Mouse (Mus musculus) midbrain, embryonic 12.5 days (tissue): Measurements from ENCODE around the gene Lgr6. TPM values are rescaled to one million over a fixed set of nuclear protein-coding genes. Genes with fewer than 3 reads are reported as not detected.

Source experiments
- ATAC-seq: fragments of 200-750 bp; cut with Nextera tagmentation; 2 replicates; pipeline ENCODE4 v1.8.0; 2017; ENCODE audit warnings: low read depth, moderate TSS enrichment, moderate library complexity; ENCODE audit not compliant: low FRiP score
- H3K27ac ChIP-seq: fragments of 300-500 bp; sonication (generic); replicated peaks from 2 replicates; pipeline ENCODE4 v1.5.1; 2016; ENCODE audit warnings: mild to moderate bottlenecking
- H3K27me3 ChIP-seq: fragments of 300-500 bp; sonication (generic); 2 replicates; pipeline ENCODE4 v1.6.1; 2016; ENCODE audit warnings: mild to moderate bottlenecking
- H3K36me3 ChIP-seq: fragments of 300-500 bp; sonication (generic); 2 replicates; pipeline ENCODE4 v1.6.1; 2016
- H3K4me1 ChIP-seq: fragments of 300-500 bp; sonication (generic); 2 replicates; pipeline ENCODE4 v1.6.1; 2016
- H3K4me2 ChIP-seq: fragments of 300-500 bp; sonication (generic); replicated peaks from 2 replicates; pipeline ENCODE4 v1.6.1; 2016; ENCODE audit warnings: mild to moderate bottlenecking, moderate library complexity
- H3K4me3 ChIP-seq: fragments of 300-500 bp; sonication (generic); 2 replicates; pipeline ENCODE4 v1.5.1; 2016; ENCODE audit warnings: mild to moderate bottlenecking
- H3K9ac ChIP-seq: fragments of 300-500 bp; sonication (generic); replicated peaks from 2 replicates; pipeline ENCODE4 v1.6.1; 2016; ENCODE audit warnings: mild to moderate bottlenecking, moderate library complexity
- H3K9me3 ChIP-seq: fragments of 300-500 bp; sonication (generic); 2 replicates; pipeline ENCODE4 v1.6.1; 2016; ENCODE audit warnings: mild to moderate bottlenecking
- WGBS: fragments of 180-500 bp; shearing (Covaris S2); methylation state at CpG from one replicate; pipeline ENCODE4 v1.1.7; 2016; 5-methylcytosine and 5-hydroxymethylcytosine counted together
- polyA plus RNA-seq: library from polyadenylated mRNA; unstranded; fragments of >200 nt; fragmentation: Nextera tagmentation; extraction: Ambion mirVana; gene quantifications from 2 replicates; pipeline ENCODE4 v1.2.1, GENCODE M21; 2016

Gene Lgr6
- polyA plus RNA-seq, 1 experiment from 2014 or later: 0.66 TPM

DNA sequence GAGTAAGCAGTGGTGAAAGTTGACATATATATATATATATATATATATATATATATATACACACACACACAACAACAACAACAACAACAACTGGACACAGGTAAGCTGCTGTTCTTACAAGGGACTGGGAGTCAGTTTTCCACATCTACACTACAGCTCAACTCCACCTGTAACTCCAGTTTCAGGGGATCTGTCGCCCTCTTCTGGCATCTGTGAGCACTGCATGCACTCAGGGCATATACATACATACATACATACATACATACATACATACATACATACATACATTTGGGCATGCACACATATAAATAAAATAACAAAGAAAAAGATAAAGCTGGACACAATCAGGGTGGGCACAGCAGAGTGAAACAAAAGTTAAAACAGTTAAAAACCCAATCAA lies 81.5 kb downstream of the Lgr6 start:
- Histone ChIP-seq H3K9ac (no peak overlapping the region), H3K27ac (no peak overlapping the region), H3K9me3 (0 out of 2 replicates have a peak, but pooled peaks cover 5% of the 10 kb centered on the region), H3K27me3 (peaks cover 7% of the 10 kb centered on the region; the same call in 1 of the 2 replicates), H3K4me2 (no peak overlapping the region), H3K4me3 (no peak overlapping the region), H3K36me3 (no peaks in the 10 kb centered on the region), H3K4me1 (peaks cover 16% of the 10 kb centered on the region)
- WGBS: 57% methylated on average over 1 of the region's 1 CpGs
- ATAC-seq: no peak

DNA sequence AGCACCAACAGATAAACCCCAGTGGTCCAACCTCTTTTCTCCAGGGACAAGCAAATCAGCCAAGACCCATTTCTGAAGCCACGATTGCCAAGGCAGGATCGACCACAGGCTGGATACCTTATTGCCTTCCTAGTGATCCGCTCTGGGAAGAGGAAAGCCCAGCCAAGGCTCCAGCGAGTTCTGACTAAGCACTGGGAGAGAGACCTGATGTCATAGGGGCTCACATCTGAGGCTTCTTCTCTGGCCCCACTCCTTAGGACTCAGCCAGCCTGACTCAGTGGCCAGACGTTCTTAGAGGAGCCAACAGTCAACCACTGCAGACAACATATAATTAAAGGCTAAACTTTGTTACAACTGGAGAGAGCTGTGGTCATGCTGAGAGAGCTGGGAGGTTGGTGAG lies 83.1 kb downstream of the Lgr6 start:
- H3K27ac ChIP-seq: no peak overlapping the region
- H3K4me3 ChIP-seq: no peak overlapping the region
- peaks cover 8% of the 10 kb centered on the region; the same call in 1 of the 2 replicates for H3K27me3 ChIP-seq
- 82% methylated on average over 5 of the region's 5 CpGs for WGBS
- H3K9me3 ChIP-seq: no peaks in the 10 kb centered on the region
- H3K4me1 ChIP-seq: peaks cover 17% of the 10 kb centered on the region
- H3K9ac ChIP-seq: no peak overlapping the region
- ATAC-seq: no peak
- H3K4me2 ChIP-seq: no peak overlapping the region
- no peaks in the 10 kb centered on the region for H3K36me3 ChIP-seq

DNA sequence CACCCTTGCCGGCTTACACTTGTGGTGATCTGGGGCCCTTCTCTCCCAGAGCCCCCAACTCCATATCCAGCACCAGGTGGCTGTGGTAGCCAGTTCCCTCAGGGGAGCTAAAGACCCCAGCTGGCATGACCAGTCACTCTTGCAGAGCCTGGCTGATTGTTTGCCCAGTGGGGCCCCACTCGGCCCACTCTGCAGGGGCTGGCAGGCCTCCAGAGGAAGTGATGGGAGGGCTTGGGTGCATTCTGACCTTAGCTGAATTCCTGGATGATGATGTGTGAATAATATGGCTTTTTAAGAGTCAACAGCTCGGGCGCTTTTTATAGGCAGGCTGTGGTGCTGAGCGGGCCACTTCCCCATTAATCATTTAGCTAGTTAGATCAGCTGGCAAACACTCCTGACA lies 84.1 kb downstream of the Lgr6 start:
- ATAC-seq: no peak; the same call in 1 of the 2 replicates
- Histone ChIP-seq H3K4me2 (no peak overlapping the region), H3K4me1 (peaks cover 17% of the 10 kb centered on the region), H3K9ac (no peak overlapping the region), H3K27me3 (peaks cover 8% of the 10 kb centered on the region; the same call in 1 of the 2 replicates), H3K9me3 (no peaks in the 10 kb centered on the region), H3K27ac (no peak overlapping the region), H3K4me3 (no peak overlapping the region), H3K36me3 (no peaks in the 10 kb centered on the region)
- 50% methylated on average over 5 of the region's 5 CpGs for WGBS

DNA sequence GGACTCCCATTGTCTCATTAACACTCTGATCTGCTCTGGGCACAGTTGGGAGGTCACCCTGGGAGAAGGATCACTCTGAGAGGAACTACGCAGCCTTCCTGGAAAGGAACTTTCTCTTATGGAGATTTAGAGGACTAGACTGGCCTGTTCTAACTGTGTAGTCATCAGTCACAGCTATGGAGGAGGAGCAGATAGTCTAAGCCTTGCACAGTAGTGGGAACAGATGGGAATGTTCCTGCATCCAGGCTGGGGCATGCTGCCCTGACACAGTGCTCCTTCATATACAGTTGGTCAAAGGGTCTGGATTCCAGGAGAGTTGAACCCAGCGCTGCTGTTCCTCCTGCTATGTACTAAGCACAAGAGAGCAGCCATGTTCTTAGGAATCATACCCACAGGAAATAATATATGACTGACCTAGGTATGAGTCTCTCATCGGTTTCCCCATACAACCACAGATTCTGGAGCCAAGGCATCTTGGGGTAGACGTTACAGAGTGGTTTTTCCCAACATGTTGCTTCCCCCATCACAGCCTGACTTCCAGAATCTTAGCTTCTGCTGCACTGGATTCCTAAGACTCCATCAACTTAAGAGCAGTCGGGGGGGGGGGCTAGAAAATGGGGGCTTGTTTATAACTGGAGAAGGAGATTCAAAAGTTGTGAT lies 84.7 kb downstream of the Lgr6 start:
- WGBS: 86% methylated on average over 5 of the region's 5 CpGs
- no peak overlapping the region for H3K4me3 ChIP-seq
- H3K4me2 ChIP-seq: no peak overlapping the region
- H3K27me3 ChIP-seq: peaks cover 8% of the 10 kb centered on the region; the same call in 1 of the 2 replicates
- no peak overlapping the region for H3K9ac ChIP-seq
- H3K4me1 ChIP-seq: peaks cover 17% of the 10 kb centered on the region
- no peak for ATAC-seq
- H3K9me3 ChIP-seq: no peaks in the 10 kb centered on the region
- no peaks in the 10 kb centered on the region for H3K36me3 ChIP-seq
- H3K27ac ChIP-seq: no peak overlapping the region

DNA sequence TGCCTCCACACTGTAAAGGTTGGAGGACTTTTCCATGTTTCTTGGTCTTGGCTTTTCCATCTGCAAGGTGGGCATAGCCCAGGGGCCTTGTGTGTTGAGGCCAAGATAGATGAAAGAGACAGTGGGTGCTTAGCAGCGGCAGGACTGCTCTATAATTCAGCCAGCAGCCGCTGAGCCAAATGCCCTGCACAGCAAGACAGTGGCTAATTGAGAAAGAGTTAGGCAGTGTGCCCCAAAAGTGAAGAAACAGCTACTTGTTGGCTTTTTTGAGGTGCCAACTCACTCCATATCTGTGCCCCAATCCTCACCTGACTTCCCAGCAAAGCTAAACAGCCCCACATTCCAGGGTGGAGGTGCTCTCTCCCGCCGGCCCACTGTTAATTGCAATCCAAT lies 85.3 kb downstream of the Lgr6 start:
- Histone ChIP-seq H3K9me3 (no peaks in the 10 kb centered on the region), H3K27me3 (peaks cover 8% of the 10 kb centered on the region; the same call in 1 of the 2 replicates), H3K27ac (no peak overlapping the region), H3K4me2 (no peak overlapping the region), H3K4me3 (no peak overlapping the region), H3K4me1 (peaks cover 17% of the 10 kb centered on the region), H3K36me3 (no peaks in the 10 kb centered on the region), H3K9ac (no peak overlapping the region)
- 74% methylated on average over 4 of the region's 4 CpGs for WGBS
- no peak for ATAC-seq

DNA sequence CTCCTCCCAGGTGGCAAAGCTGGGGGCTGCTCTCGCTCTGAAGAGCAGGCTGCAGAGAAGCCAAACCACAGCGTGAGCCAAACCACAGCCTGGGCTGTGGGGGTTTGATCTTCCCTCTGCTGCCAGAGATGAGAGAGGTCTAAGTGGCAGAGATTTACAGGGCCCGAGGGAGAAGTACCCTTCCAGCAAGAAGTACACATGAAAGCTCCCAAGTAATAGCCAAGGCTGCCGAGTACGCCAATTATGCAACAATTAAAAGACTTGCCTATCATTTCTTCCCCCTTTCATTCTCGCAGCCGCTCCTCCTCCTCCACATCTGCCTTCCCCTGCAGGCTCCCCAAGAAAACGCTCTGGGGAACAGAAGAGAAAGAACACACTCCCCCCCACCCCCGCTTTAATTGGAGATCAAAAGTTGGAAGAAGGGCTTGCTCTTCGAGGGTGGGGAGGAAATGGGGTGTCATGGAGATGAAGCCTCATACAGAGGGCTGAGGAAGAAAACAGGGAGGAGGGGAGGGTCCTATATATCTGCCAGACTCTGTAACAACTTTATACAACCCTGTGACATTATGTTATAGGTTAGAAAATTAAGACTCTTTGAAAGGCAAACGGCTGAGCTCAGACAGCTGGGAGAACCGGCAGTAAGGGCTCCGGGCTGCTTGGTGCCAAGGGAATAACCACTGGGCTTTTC lies 85.8 kb downstream of the Lgr6 start:
- Histone ChIP-seq H3K36me3 (no peaks in the 10 kb centered on the region), H3K9me3 (no peaks in the 10 kb centered on the region), H3K9ac (no peak overlapping the region), H3K4me3 (no peak overlapping the region), H3K4me2 (no peak overlapping the region), H3K27ac (no peak overlapping the region), H3K27me3 (peaks cover 8% of the 10 kb centered on the region; the same call in 1 of the 2 replicates), H3K4me1 (peaks cover 17% of the 10 kb centered on the region)
- 43% methylated on average over 13 of the region's 13 CpGs for WGBS
- no peak for ATAC-seq

DNA sequence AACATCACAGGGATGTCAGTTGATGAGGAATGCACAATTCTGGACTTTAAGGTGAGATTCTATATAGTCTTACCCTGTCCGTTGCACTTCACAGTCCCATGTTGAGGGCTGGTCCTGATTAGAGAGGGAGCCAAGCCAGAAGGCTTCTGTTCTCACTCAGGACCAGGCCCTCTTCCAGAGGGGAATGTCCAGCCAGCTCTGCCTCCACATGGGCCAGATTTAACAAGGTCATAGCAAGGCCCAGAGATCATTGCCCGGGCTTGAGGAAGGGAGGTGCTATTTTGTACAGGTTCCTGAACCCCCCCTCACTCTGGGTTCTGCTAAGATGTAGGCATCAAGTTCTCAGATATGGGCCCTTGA lies 87.4 kb downstream of the Lgr6 start:
- no peak for ATAC-seq
- H3K27ac ChIP-seq: no peak overlapping the region
- H3K36me3 ChIP-seq: no peaks in the 10 kb centered on the region
- H3K4me2 ChIP-seq: no peak overlapping the region
- peaks cover 17% of the 10 kb centered on the region for H3K4me1 ChIP-seq
- H3K9me3 ChIP-seq: no peaks in the 10 kb centered on the region
- H3K9ac ChIP-seq: no peak overlapping the region
- 83% methylated on average over 2 of the region's 2 CpGs for WGBS
- peaks cover 4% of the 10 kb centered on the region; the same call in 1 of the 2 replicates for H3K27me3 ChIP-seq
- H3K4me3 ChIP-seq: no peak overlapping the region

DNA sequence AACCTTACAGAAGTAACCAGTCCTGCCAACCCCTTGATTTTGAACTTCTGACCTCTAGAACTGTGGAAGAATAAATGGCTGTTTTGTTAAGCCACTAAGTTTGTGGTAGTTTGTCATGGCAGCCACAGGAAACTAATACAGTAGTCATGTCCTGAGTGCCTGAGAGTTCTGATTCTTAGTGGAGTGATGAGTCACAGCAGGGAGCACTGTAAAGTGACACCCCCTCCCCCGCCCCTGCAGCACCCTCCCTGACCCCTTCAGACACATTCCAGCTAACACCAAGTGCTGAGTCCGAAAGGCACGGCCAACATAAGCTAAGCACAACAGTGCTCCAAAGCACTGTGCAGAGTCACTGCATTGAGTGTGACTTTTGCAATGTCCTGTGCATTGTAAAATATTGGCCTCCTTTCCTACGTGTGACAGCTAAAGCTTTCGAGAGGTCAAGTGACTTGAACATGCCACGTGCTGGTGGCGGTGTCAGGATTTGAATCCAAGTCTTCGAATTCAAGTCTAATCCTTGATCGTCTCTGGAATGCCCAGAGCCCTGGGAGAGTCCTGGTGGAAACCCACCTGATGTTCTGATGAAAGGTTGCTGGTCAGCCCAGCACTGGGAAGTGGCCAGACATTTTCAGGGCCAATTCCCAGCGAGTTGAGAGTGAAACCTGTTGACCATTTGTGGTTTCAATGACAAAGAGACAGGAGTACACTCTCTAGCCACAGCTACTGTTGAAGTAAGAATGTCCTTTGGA lies 88.0 kb downstream of the Lgr6 start:
- H3K9me3 ChIP-seq: no peaks in the 10 kb centered on the region
- no peak for ATAC-seq
- H3K9ac ChIP-seq: no peak overlapping the region
- H3K36me3 ChIP-seq: no peaks in the 10 kb centered on the region
- H3K4me1 ChIP-seq: peaks cover 17% of the 10 kb centered on the region
- peaks cover 4% of the 10 kb centered on the region; the same call in 1 of the 2 replicates for H3K27me3 ChIP-seq
- H3K4me3 ChIP-seq: no peak overlapping the region
- no peak overlapping the region for H3K4me2 ChIP-seq
- WGBS: 87% methylated on average over 10 of the region's 10 CpGs
- no peak overlapping the region for H3K27ac ChIP-seq

DNA sequence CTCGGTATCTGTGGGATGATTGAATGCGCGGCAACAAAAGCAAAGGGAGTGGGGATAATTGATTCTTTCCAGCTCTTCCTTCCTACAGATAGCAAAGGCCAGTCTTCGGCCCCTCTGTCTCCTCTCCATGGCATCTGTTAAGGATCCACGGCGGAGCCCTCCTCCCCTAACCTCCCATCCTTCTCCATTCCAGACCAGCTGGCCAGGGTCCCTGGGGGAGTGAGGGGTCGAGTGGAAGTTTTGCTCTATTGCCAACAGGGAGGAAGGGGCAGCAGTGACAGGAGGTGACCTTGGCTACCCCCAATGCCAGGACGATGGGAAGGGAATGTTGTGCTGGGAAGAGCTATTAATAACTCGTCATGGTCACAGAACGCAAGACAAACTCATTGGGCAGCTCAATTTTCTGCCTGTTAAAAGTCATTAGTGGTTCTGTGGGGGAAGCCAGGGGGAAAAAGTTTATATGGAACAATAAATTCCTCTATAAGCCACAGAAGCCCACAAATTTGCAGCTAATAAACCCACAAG lies 90.1 kb downstream of the Lgr6 start:
- no peak overlapping the region for H3K27ac ChIP-seq
- H3K4me1 ChIP-seq: peaks cover 10% of the 10 kb centered on the region
- no peak overlapping the region for H3K4me3 ChIP-seq
- H3K9me3 ChIP-seq: no peaks in the 10 kb centered on the region
- no peak overlapping the region for H3K9ac ChIP-seq
- 58% methylated on average over 10 of the region's 10 CpGs for WGBS
- no peak for ATAC-seq
- H3K36me3 ChIP-seq: no peaks in the 10 kb centered on the region
- peaks cover 4% of the 10 kb centered on the region; the same call in 1 of the 2 replicates for H3K27me3 ChIP-seq
- H3K4me2 ChIP-seq: no peak overlapping the region

DNA sequence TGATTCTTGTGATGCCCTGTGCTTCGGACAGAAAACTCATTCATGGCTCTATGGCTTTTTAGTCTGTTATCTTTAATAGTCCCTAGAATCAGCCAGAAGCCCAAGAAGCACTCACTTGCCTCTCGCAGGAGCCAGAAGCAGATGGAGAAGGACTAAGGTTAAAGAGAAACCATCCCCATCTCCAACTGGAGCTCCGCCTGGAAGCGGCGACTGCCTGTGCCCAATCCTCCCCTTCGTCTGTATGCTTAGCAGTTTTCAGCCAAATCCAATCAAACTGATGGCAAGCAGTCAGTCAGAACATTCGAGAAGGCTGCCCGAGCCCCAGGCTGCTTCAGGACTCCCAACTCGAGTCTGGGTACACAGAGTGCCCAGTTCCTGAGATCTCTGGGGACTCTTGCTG lies 92.6 kb downstream of the Lgr6 start:
- ATAC-seq: no peak
- Histone ChIP-seq H3K4me2 (no peak overlapping the region), H3K4me3 (no peak overlapping the region), H3K27ac (no peak overlapping the region), H3K4me1 (no peaks in the 10 kb centered on the region), H3K9me3 (no peaks in the 10 kb centered on the region), H3K27me3 (no peaks in the 10 kb centered on the region), H3K9ac (no peak overlapping the region), H3K36me3 (no peaks in the 10 kb centered on the region)
- 82% methylated on average over 9 of the region's 9 CpGs for whole genome bisulfite sequencing

DNA sequence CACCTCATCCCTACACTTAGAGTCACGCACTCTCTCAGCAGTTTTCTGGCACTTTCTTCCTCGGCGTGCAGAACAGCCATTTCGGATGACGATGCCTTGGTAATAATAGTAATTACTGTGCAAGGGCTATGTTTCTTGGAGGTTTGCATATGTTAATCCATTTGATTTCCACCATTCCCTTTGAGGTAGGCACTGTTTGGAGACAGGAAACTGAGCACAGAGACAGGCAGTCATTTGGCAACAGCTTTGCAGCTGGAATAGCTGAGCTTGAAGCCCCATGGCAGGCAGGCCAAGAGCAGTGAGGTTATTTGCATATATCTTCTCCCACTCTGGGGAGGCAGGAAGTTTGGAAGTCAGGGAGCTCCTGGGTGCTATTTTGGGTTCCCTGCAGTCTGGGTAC lies 93.2 kb downstream of the Lgr6 start:
- Histone ChIP-seq H3K36me3 (no peaks in the 10 kb centered on the region), H3K4me2 (no peak overlapping the region), H3K9me3 (no peaks in the 10 kb centered on the region), H3K4me3 (no peak overlapping the region), H3K4me1 (no peaks in the 10 kb centered on the region), H3K27ac (no peak overlapping the region), H3K27me3 (no peaks in the 10 kb centered on the region), H3K9ac (no peak overlapping the region)
- 91% methylated on average over 5 of the region's 5 CpGs for WGBS
- ATAC-seq: no peak

DNA sequence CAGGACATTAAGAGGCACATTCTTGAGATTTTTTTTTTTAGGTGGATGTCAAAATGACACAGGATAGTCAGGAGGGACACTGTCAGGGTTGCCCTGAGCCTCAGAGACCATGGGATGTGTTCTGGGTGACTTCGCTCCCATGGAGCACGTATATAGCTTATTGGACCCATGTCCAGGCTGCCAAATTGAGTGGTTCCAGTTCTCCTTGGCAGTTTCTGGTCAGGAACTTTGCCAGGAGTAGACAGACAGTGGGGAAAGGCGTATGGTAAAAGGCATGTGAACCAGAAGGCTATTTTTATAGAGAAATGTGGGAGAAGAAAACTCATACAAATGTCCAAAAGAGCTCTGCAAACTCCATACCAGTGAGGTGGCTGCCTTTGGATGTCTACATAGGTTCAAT lies 95.2 kb downstream of the Lgr6 start:
- Histone ChIP-seq H3K9ac (no peak overlapping the region), H3K4me2 (no peak overlapping the region), H3K4me3 (no peak overlapping the region), H3K27me3 (no peaks in the 10 kb centered on the region), H3K4me1 (no peaks in the 10 kb centered on the region), H3K27ac (no peak overlapping the region), H3K36me3 (no peaks in the 10 kb centered on the region), H3K9me3 (no peaks in the 10 kb centered on the region)
- WGBS: 85% methylated on average over 3 of the region's 3 CpGs
- no peak for ATAC-seq
